Mouse (Mus musculus) spleen, adult 2 months (tissue): Measurements from ENCODE around the gene Gli1.
A peak's percentile ranks its signal among the peaks of the same experiment; 100 is the strongest.

ENCODE experiments used
- CTCF ChIP-seq: fragments of 200-500 bp; IDR thresholded peaks from 2 replicates; pipeline ENCODE4 v1.5.1; 2011; ENCODE audit warnings: mild to moderate bottlenecking, inconsistent platforms; ENCODE audit not compliant: insufficient read depth, insufficient read length, insufficient replicate concordance; ENCODE audit errors: extremely low read depth
- POLR2A ChIP-seq: fragments of 200-500 bp; IDR thresholded peaks from 2 replicates; pipeline ENCODE4 v1.6.1; 2011; ENCODE audit warnings: low read depth, low read length, inconsistent platforms

DNA sequence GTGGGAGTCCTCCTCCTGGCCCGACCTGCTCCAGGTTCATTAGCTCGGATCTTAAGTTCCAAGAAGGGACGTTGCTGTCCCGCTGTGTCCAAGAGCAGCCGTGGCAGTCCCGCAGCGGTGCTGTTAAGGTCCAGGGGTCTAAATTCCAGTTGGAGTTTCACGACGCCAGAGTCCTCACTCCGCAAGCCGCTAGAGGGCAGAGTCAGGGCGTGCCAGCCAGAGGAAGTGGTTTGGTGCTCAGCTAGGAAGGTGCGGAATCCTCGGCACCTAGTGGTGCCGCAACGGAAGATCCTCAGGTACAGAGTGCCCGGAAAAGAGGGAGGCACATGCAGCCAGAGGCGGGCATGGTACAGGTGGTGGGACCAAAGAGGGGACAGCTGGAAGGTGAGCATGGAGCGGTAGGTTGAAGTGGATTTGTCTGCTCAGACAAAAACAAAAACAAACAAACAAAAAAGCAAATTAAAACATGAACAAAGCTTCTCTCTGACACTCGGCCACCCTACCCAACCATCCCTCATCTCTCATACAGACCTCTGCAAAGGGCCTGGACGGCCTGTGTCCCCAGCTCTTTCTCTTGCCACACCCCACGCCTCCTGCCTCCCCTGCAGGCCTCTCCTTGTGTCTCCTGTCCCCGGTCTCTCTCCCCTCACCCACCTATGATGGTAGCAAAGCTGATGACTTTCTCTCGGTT, 9.0 kb upstream of the Gli1 start:
- peak; percentile 87 for TF ChIP-seq CTCF
- no peak for TF ChIP-seq POLR2A
